Mouse (Mus musculus) intestine, embryonic 16.5 days (tissue): ENCODE data around the gene Vstm2l. TPM values are rescaled to one million over a fixed set of nuclear protein-coding genes. Genes with fewer than 3 reads are reported as not detected.

Experiments
- ATAC-seq: fragments of 200-750 bp; cut with Nextera tagmentation; 2 replicates; pipeline ENCODE4 v1.8.0; 2017; ENCODE audit warnings: moderate TSS enrichment, moderate library complexity
- H3K27ac ChIP-seq: fragments of 300-500 bp; sonication (generic); 2 replicates; pipeline ENCODE4 v1.5.1; 2014; ENCODE audit warnings: mild to moderate bottlenecking, low read length
- H3K27me3 ChIP-seq: fragments of 300-500 bp; sonication (generic); replicated peaks from 2 replicates; pipeline ENCODE4 v1.6.1; 2014; ENCODE audit warnings: low read length, control low read depth, mixed read lengths; ENCODE audit not compliant: control insufficient read depth, insufficient read depth
- H3K36me3 ChIP-seq: fragments of 300-500 bp; sonication (generic); 2 replicates; pipeline ENCODE4 v1.6.1; 2014; ENCODE audit warnings: low read length, control low read depth; ENCODE audit not compliant: control insufficient read depth, insufficient read depth
- H3K4me1 ChIP-seq: fragments of 300-500 bp; sonication (generic); 2 replicates; pipeline ENCODE4 v1.6.1; 2014; ENCODE audit warnings: low read length, control low read depth, mixed read lengths; ENCODE audit not compliant: control insufficient read depth, insufficient read depth
- H3K4me2 ChIP-seq: fragments of 300-500 bp; sonication (generic); 2 replicates; pipeline ENCODE4 v1.6.1; 2014; ENCODE audit warnings: low read depth, low read length, control low read depth
- H3K4me3 ChIP-seq: fragments of 300-500 bp; sonication (generic); 2 replicates; pipeline ENCODE4 v1.5.1; 2014; ENCODE audit warnings: mild to moderate bottlenecking, low read length
- H3K9ac ChIP-seq: fragments of 300-500 bp; sonication (generic); 2 replicates; pipeline ENCODE4 v1.6.1; 2014; ENCODE audit warnings: low read depth, low read length
- H3K9me3 ChIP-seq: fragments of 300-500 bp; sonication (generic); 2 replicates; pipeline ENCODE4 v1.6.1; 2016; ENCODE audit warnings: low read length, control low read depth; ENCODE audit not compliant: control insufficient read depth
- WGBS: fragments of 180-500 bp; shearing (Covaris S2); extraction: QIAGEN DNeasy Blood & Tissue Kit; methylation state at CpG from one replicate; pipeline ENCODE4 v1.1.7; 2014; 5-methylcytosine and 5-hydroxymethylcytosine counted together
- polyA plus RNA-seq: library from polyadenylated mRNA; unstranded; fragments of >200 nt; fragmentation: Nextera tagmentation; extraction: Ambion mirVana; gene quantifications from 2 replicates; pipeline ENCODE4 v1.2.1, GENCODE M21; 2015

Vstm2l gene
- 0.10 TPM in 1 of 2 replicates, not detected in the other for polyA plus RNA-seq

- Histone ChIP-seq H3K36me3 (no peaks in the 10 kb centered on the region), H3K9me3 (no peaks in the 10 kb centered on the region), H3K27me3 (peaks cover 46% of the 10 kb centered on the region), H3K27ac (no peak within 1 kb of the TSS), H3K4me2 (peak within 1 kb of the TSS; percentile 53), H3K4me1 (peaks cover 6% of the 10 kb centered on the region), H3K9ac (no peak within 1 kb of the TSS), H3K4me3 (peak within 1 kb of the TSS; percentile 38)
- ATAC-seq: no peak
- WGBS: 4% methylated on average over 52 of the region's 62 CpGs
Measured at GRCm38 (mm10) chr2:157914105-157914764, at the start of gene Vstm2l. Gene Vstm2l (plus strand): TSS chr2:157914653.

- Histone ChIP-seq H3K4me1 (no peaks in the 10 kb centered on the region), H3K4me3 (no peak overlapping the region), H3K9ac (no peak overlapping the region), H3K27ac (no peak overlapping the region), H3K27me3 (no peaks in the 10 kb centered on the region), H3K9me3 (no peaks in the 10 kb centered on the region), H3K4me2 (no peak overlapping the region), H3K36me3 (no peaks in the 10 kb centered on the region)
- no peak; the same call in 1 of the 2 replicates for ATAC-seq
- WGBS: 65% methylated on average over 3 of the region's 3 CpGs
Measured at GRCm38 (mm10) chr2:157867126-157867525, 47.3 kb upstream of the Vstm2l start.

GRCm38 (mm10) chr2:157870247-157870646, 44.2 kb upstream of the Vstm2l start:
- H3K27ac ChIP-seq: no peak overlapping the region
- no peak overlapping the region for H3K4me3 ChIP-seq
- no peaks in the 10 kb centered on the region for H3K9me3 ChIP-seq
- H3K9ac ChIP-seq: no peak overlapping the region
- H3K4me1 ChIP-seq: no peaks in the 10 kb centered on the region
- H3K27me3 ChIP-seq: no peaks in the 10 kb centered on the region
- no peaks in the 10 kb centered on the region for H3K36me3 ChIP-seq
- WGBS: 85% methylated on average over 6 of the region's 6 CpGs
- no peak for ATAC-seq
- H3K4me2 ChIP-seq: no peak overlapping the region

GRCm38 (mm10) chr2:157873223-157873622, 41.2 kb upstream of the Vstm2l start:
- H3K27me3 ChIP-seq: no peaks in the 10 kb centered on the region
- WGBS: 67% methylated on average over 6 of the region's 6 CpGs
- no peak overlapping the region for H3K4me2 ChIP-seq
- no peak overlapping the region for H3K4me3 ChIP-seq
- H3K9me3 ChIP-seq: no peaks in the 10 kb centered on the region
- H3K36me3 ChIP-seq: no peaks in the 10 kb centered on the region
- no peaks in the 10 kb centered on the region for H3K4me1 ChIP-seq
- no peak overlapping the region for H3K27ac ChIP-seq
- ATAC-seq: no peak
- no peak overlapping the region for H3K9ac ChIP-seq

- Histone ChIP-seq H3K36me3 (no peaks in the 10 kb centered on the region), H3K27me3 (no peaks in the 10 kb centered on the region), H3K4me1 (no peaks in the 10 kb centered on the region), H3K27ac (no peak overlapping the region), H3K4me2 (no peak overlapping the region), H3K9ac (no peak overlapping the region), H3K9me3 (no peaks in the 10 kb centered on the region), H3K4me3 (no peak overlapping the region)
- 92% methylated on average over 1 of the region's 1 CpGs for WGBS
- ATAC-seq: no peak
Measured at GRCm38 (mm10) chr2:157873691-157874090, 40.8 kb upstream of the Vstm2l start.

GRCm38 (mm10) chr2:157875111-157875510, 39.3 kb upstream of the Vstm2l start:
- ATAC-seq: no peak
- WGBS: 72% methylated on average over 8 of the region's 8 CpGs
- Histone ChIP-seq H3K4me3 (no peak overlapping the region), H3K27me3 (no peaks in the 10 kb centered on the region), H3K27ac (no peak overlapping the region), H3K36me3 (no peaks in the 10 kb centered on the region), H3K4me2 (no peak overlapping the region), H3K9ac (no peak overlapping the region), H3K9me3 (no peaks in the 10 kb centered on the region), H3K4me1 (no peaks in the 10 kb centered on the region)

GRCm38 (mm10) chr2:157877394-157877793, 37.1 kb upstream of the Vstm2l start:
- no peak overlapping the region for H3K9ac ChIP-seq
- no peaks in the 10 kb centered on the region for H3K4me1 ChIP-seq
- no peaks in the 10 kb centered on the region for H3K27me3 ChIP-seq
- ATAC-seq: no peak
- no peaks in the 10 kb centered on the region for H3K9me3 ChIP-seq
- no peak overlapping the region for H3K27ac ChIP-seq
- H3K36me3 ChIP-seq: no peaks in the 10 kb centered on the region
- 77% methylated on average over 3 of the region's 3 CpGs for WGBS
- no peak overlapping the region for H3K4me3 ChIP-seq
- no peak overlapping the region for H3K4me2 ChIP-seq

- H3K27me3 ChIP-seq: no peaks in the 10 kb centered on the region
- H3K4me2 ChIP-seq: no peak overlapping the region
- whole genome bisulfite sequencing: 46% methylated on average over 5 of the region's 5 CpGs
- no peaks in the 10 kb centered on the region for H3K4me1 ChIP-seq
- no peak overlapping the region for H3K27ac ChIP-seq
- H3K4me3 ChIP-seq: no peak overlapping the region
- no peak overlapping the region for H3K9ac ChIP-seq
- ATAC-seq: no peak
- no peaks in the 10 kb centered on the region for H3K36me3 ChIP-seq
- no peaks in the 10 kb centered on the region for H3K9me3 ChIP-seq
Measured at GRCm38 (mm10) chr2:157877967-157878366, 36.5 kb upstream of the Vstm2l start.

GRCm38 (mm10) chr2:157881939-157882338, 32.5 kb upstream of the Vstm2l start:
- Histone ChIP-seq H3K36me3 (0 out of 2 replicates have a peak, but pooled peaks cover 3% of the 10 kb centered on the region), H3K27me3 (no peaks in the 10 kb centered on the region), H3K9me3 (no peaks in the 10 kb centered on the region), H3K27ac (no peak overlapping the region), H3K4me3 (no peak overlapping the region), H3K9ac (no peak overlapping the region), H3K4me2 (no peak overlapping the region), H3K4me1 (no peaks in the 10 kb centered on the region)
- 27% methylated on average over 11 of the region's 11 CpGs for WGBS
- ATAC-seq: peak; percentile 55; the same call in 1 of the 2 replicates
